Mouse (Mus musculus): ENCODE measurements at regions not wholly inside any gene's neighbourhood (a gene's known extent, or its start where the extent isn't known, plus 50 kb on each side); places are given as distances from the start of the nearest gene placed in this dataset.

- DNase-seq (ENCODE audit: low read depth in 1 of 2, low spot score in 2 of 2) = peak in 1 of 2 experiments; percentile 1
These were observed 784.7 kb upstream of the Zeb2 start for GRCm38 (mm10) chr2:45901892-45902291.

GRCm38 (mm10) chr2:45884680-45885079, 767.5 kb upstream of the Zeb2 start:
- no peak for DNase-seq (ENCODE audit: low read depth in 1 of 2, low spot score in 2 of 2)

GRCm38 (mm10) chr2:45878656-45879055, 761.5 kb upstream of the Zeb2 start:
- no peak for DNase-seq (ENCODE audit: low read depth in 1 of 2, low spot score in 2 of 2)

GRCm38 (mm10) chr2:45859901-45860331, 742.7 kb upstream of the Zeb2 start:
- DNase-seq (ENCODE audit: low read depth in 1 of 2, low spot score in 2 of 2) = no peak

- no peak for DNase-seq (ENCODE audit: low read depth in 1 of 2, low spot score in 2 of 2)
These were observed 742.2 kb upstream of the Zeb2 start for GRCm38 (mm10) chr2:45859445-45859844.

GRCm38 (mm10) chr2:45850018-45850605, 732.9 kb upstream of the Zeb2 start:
- no peak for DNase-seq (ENCODE audit: low read depth in 1 of 2, low spot score in 2 of 2)

GRCm38 (mm10) chr2:45840389-45840788, 723.2 kb upstream of the Zeb2 start:
- no peak for DNase-seq (ENCODE audit: low read depth in 1 of 2, low spot score in 2 of 2)

GRCm38 (mm10) chr2:45836546-45837221, 719.5 kb upstream of the Zeb2 start:
- no peak for DNase-seq (ENCODE audit: low read depth in 1 of 2, low spot score in 2 of 2)

GRCm38 (mm10) chr2:45817945-45818719, 700.9 kb upstream of the Zeb2 start:
- DNase-seq (ENCODE audit: low read depth in 1 of 2, low spot score in 2 of 2) = no peak

GRCm38 (mm10) chr2:45814741-45815140, 697.5 kb upstream of the Zeb2 start:
- DNase-seq (ENCODE audit: low read depth in 1 of 2, low spot score in 2 of 2) = no peak

GRCm38 (mm10) chr2:45805329-45805728, 688.1 kb upstream of the Zeb2 start:
- no peak for DNase-seq (ENCODE audit: low read depth in 1 of 2, low spot score in 2 of 2)

- DNase-seq (ENCODE audit: low read depth in 1 of 2, low spot score in 2 of 2) = no peak
These were observed 682.9 kb upstream of the Zeb2 start for GRCm38 (mm10) chr2:45800131-45800530.

- DNase-seq (ENCODE audit: low read depth in 1 of 2, low spot score in 2 of 2) = no peak
These were observed 676.4 kb upstream of the Zeb2 start for GRCm38 (mm10) chr2:45793561-45793960.

- DNase-seq (ENCODE audit: low read depth in 1 of 2, low spot score in 2 of 2) = no peak
These were observed 672.5 kb upstream of the Zeb2 start for GRCm38 (mm10) chr2:45789739-45790138.

- DNase-seq (ENCODE audit: low read depth in 1 of 2, low spot score in 2 of 2) = no peak
These were observed 670.7 kb upstream of the Zeb2 start for GRCm38 (mm10) chr2:45787732-45788390.

- no peak for DNase-seq (ENCODE audit: low read depth in 1 of 2, low spot score in 2 of 2)
These were observed 669.6 kb upstream of the Zeb2 start for GRCm38 (mm10) chr2:45786787-45787186.

- DNase-seq (ENCODE audit: low read depth in 1 of 2, low spot score in 2 of 2) = no peak
These were observed 668.5 kb upstream of the Zeb2 start for GRCm38 (mm10) chr2:45785684-45786083.

GRCm38 (mm10) chr2:45783634-45784412, 666.6 kb upstream of the Zeb2 start:
- DNase-seq (ENCODE audit: low read depth in 1 of 2, low spot score in 2 of 2) = no peak

GRCm38 (mm10) chr2:45777466-45777865, 660.3 kb upstream of the Zeb2 start:
- no peak for DNase-seq (ENCODE audit: low read depth in 1 of 2, low spot score in 2 of 2)

GRCm38 (mm10) chr2:45776485-45777135, 659.4 kb upstream of the Zeb2 start:
- DNase-seq (ENCODE audit: low read depth in 1 of 2, low spot score in 2 of 2) = no peak
